Mouse (Mus musculus): ENCODE data around the gene Ovol3.

GRCm38 (mm10) chr7:30193013-30193412 lies 42.5 kb downstream of the Ovol3 start:
- TF ChIP-seq CTCF (IDR thresholded peaks at IDR 0.05; ENCODE audit: borderline replicate concordance, insufficient read depth, low read length) (no peak), POLR2A (IDR thresholded peaks at IDR 0.05; ENCODE audit: low read depth, low read length) (no peak)
